Mouse (Mus musculus): ENCODE data around the gene Gm49388. TPM values are rescaled to one million over a fixed set of nuclear protein-coding genes. Genes with fewer than 3 reads are reported as not detected.

The Gm49388 gene
- not detected in 2 replicates for polyA plus RNA-seq (2012; rRNA removed)

GRCm38 (mm10) chr7:127785308-127785707 lies at the start of gene Gm49388:
TSS of gene Gm49388 (plus strand) at chr7:127785608.
- DNase-seq (ENCODE audit: low read depth): no peak

DNA sequence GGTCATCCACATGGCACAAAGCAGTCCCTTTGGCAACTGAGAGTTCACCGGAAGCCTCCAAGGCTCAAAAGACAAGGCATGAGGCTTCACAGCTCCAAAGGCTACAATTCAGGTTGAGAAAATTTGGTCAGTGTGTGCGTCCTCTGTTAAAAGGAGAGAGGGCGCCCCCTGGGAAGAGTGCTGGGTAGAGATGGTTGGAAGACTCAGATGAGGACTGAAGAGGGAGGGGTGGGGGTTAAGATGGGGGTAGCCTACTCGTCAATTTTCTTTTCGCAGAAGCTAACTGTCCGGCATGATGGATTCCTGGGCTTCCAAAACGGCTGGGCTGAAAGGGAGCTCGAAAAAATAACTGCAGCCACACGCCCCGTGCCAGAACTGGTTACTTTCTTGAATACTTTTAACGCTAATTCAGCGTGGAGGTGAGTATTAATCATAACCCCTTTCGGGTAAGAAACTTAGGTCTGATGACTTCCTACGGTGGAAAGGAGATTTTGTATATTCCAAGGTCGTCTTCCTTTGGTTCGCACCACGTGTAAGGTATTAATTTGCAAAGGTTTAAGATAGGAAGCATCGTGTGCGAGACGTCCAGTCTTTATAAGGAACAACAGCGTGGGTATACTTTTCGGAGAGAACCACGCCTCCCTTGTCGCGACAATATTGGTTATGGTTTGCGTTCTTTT lies 40.9 kb upstream of the Gm49388 start, which contains the start of gene Fbxl19:
Gene Fbxl19 (plus strand): TSS at position 178 of the 680 bp plus-strand sequence.
- no peak for DNase-seq (ENCODE audit: low read depth)

DNA sequence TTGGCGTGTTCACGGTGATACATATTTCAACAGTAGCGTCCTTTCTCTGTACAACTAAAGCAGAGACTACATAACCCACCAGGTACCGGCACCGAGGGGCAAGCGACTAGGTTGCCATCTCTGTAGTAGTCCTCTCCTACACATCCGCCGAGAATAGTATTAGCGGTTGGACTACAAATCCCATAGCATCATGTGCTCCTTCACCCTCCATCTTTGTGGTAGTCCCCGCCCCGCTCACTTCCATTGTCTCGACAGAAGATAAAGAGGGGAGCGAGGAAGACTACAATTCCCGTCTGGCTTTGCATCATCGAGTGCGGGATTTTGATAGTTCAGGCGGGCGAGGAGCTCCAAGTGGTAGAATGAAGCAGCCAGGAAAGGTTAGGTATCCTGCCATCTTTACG lies 40.2 kb upstream of the Gm49388 start:
- DNase-seq (ENCODE audit: low read depth): peak; percentile 98

- peak; percentile 99 for DNase-seq (ENCODE audit: low read depth)
These were observed 39.5 kb upstream of the Gm49388 start for GRCm38 (mm10) chr7:127745652-127746493.

DNA sequence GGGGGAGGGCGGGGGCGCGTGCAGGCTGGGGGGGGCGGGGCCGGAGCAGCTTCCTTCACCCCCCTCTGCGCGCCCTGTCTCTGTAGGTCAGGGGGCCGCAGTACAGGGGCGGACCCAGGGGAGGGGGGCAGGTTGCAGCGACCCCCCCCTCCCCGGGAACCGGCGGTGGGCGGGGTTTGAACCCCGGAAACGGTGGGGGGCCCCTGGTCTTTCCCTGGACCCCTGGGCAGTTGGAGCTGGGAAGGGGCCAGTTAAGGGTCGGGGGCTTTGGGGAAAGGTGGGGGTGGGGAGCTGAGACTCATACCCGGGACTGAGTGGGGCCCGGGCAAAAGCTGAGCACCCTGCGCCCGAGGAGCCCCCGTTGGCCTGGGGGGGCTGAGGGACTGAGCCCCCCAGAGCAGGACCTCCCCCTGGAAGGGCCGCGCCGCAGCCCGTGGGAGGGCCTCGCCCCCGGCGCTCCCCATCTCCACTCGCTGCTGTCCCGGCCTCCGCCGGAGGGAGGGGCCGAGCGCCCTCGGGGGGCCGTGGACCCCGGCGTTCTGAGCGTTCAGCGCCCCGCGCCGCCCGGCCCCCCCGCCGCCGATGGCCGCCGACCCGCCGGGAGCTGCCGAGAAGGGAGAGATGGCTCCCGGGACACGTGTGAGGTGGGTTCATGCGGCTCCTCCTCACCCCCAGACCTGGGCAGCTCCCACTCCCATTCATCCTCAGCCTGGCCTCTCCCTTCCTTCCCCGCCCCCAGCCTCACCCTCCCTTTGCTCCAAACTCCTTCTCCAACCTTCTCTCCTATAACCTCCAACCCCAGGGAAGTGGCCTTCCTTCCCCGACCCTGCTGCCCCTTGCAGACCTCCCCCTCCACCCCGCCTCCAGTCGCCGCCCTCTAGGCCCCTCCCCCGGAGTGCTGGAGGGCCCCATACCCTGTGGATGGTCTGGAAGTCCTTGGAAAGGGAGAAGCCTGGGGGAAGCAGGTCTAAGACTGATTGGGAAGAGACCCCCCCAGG lies 38.6 kb upstream of the Gm49388 start:
- no peak for DNase-seq (ENCODE audit: low read depth)

GRCm38 (mm10) chr7:127747559-127748234 lies 37.7 kb upstream of the Gm49388 start:
- DNase-seq (ENCODE audit: low read depth): no peak

GRCm38 (mm10) chr7:127748235-127748560 lies 37.2 kb upstream of the Gm49388 start:
- DNase-seq (ENCODE audit: low read depth): no peak

GRCm38 (mm10) chr7:127750131-127751127 lies 35.0 kb upstream of the Gm49388 start:
- DNase-seq (ENCODE audit: low read depth): no peak

DNA sequence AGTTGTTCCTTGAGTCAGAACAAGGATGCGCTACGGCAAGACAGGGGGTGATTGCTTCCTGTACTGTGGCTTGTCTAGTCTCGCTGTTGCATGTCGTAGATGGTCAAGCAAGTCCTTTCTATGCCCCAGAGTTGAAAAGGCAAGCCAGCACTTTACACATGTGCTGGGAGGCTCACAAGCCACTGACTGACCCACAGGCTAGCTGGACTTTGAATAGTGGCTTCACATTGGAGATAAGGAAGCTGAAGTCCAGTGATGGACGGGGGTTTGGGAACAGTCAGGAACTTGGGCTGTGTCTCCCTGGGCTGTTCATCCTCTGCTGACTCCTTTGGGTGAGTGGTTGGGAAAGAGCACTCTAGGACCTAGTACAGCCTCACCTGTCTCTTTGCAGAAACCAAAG lies 33.8 kb upstream of the Gm49388 start:
- DNase-seq (ENCODE audit: low read depth): no peak

DNA sequence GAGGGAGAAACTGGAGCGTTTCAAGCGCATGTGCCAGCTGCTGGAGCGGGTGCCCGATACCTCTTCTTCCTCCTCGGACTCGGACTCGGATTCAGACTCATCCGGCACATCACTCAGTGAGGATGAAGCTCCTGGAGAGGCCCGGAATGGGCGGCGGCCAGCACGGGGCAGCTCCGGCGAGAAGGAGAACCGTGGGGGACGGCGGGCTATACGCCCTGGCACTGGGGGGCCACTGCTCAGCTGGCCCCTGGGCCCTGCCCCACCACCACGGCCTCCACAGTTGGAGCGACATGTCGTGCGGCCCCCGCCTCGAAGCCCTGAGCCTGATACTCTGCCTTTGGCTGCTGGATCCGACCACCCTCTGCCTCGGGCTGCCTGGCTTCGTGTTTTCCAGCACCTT lies 33.3 kb upstream of the Gm49388 start:
- DNase-seq (ENCODE audit: low read depth): no peak

DNA sequence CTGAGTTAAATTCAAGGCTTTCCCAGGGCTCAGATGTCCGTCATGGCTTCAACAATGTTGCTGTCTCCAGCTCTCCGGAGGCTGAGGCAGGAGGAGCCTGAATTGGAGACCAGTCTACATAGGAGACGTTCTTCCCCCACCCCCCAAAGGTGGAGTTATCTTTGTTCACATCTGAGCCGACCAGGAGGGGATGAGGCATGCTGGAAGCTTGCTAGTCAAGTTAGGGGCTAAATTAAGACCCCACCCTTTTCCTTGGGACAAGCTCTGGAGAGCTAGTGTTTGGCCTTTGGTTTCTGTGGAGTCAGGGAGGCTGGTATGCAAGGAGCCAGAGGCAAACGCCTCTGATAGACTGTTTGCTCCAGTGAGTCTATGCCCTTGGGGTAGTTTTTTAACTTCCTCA lies 32.2 kb upstream of the Gm49388 start:
- DNase-seq (ENCODE audit: low read depth): no peak

DNA sequence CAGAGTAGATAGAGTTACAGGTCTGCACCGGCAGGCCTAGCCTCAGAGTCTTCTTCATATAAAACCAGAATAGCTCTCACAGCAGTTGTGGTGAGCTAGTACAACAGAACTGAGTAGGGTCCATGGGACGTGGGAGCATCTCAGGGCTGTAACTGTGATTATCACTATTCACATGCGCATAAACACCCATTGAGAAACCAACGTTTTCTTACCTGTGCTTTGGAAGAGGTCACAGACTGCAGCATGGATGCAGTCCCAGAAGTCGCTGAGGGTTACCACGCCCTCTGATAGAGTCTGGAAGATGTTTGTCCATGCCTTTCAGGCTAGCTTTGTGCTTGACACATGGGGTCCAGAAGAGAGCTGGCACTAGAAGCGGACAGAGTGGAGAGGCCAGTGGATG lies 31.7 kb upstream of the Gm49388 start:
- DNase-seq (ENCODE audit: low read depth): no peak

- DNase-seq (ENCODE audit: low read depth): no peak
These were observed 25.7 kb upstream of the Gm49388 start for GRCm38 (mm10) chr7:127759716-127760115.

DNA sequence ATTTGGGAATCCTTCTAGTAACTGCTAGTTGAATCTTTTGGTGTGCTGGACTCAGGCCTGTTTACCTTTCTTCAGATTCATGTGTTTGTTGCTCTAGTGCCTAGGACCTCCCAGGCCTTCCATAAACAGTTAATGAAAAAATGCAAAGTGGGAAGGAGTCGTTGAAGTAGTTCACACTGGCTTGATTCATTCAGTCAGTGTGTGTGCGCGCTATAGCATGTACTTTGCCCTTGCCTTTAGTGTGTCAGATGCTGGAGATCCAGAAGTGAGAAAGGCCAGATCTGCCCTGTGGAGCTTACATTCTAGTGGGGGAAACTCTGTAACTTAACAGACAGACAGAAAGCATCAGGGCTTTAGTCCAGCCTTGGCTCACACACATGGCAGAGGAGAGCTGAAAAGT lies 24.9 kb upstream of the Gm49388 start:
- no peak for DNase-seq (ENCODE audit: low read depth)

- DNase-seq (ENCODE audit: low read depth): no peak
These were observed 24.4 kb upstream of the Gm49388 start for GRCm38 (mm10) chr7:127761026-127761425.

DNA sequence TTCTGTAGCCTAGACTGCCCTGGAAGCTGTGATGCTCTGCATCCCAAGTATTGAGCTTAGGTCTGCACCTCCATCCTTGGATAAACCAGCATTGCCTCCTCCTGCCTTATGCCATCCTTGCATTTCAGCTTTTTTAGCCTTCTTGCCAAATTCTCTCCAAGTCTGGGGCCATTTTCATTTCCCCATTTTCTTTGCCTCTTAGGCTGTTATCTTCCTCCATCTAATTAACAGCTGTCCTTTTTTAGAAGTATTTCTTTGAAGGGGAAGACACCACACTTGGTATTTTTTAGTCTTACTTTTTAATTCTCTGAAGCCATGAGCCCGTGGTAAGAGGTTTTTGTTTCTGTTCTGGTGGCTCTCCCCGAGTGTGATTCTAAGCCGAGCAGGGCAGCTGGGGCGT lies 21.8 kb upstream of the Gm49388 start:
- DNase-seq (ENCODE audit: low read depth): no peak

- DNase-seq (ENCODE audit: low read depth): no peak
These were observed 19.7 kb upstream of the Gm49388 start for GRCm38 (mm10) chr7:127765756-127766155.

- DNase-seq (ENCODE audit: low read depth): no peak
These were observed 18.4 kb upstream of the Gm49388 start for GRCm38 (mm10) chr7:127766851-127767609.

GRCm38 (mm10) chr7:127767671-127768345 lies 17.6 kb upstream of the Gm49388 start:
- DNase-seq (ENCODE audit: low read depth): no peak
